Mouse (Mus musculus): ENCODE measurements around the gene 2410141K09Rik.
"Not testable (repeated sequence)": the region's sequence is repeated elsewhere in the genome, so short reads cannot be mapped to it uniquely, and the experiment has no call there.

DNA sequence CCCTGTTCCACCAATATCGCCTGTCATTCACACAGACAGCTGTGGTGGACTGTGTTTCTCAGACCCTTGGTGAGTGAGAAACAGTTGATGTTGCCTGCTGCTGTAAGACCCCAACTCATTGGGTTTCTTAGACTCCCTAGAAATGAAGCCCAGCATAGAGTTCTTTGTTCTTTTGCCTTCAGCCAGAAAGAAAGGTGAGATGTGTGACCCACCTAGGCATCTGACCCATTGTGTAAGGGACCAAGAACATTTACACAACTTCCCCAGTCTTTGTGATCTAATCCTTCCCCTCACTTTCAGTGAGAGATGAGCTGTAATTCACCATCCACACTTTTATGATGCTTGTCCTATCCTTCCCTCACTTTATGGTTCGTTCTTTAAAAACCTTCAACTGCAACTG is 26.0 kb downstream of the 2410141K09Rik start:
- not testable (repeated sequence) for TF ChIP-seq POLR2A (IDR thresholded peaks at IDR 0.05; ENCODE audit: insufficient read length, low read depth); MAX (IDR thresholded peaks at IDR 0.05; ENCODE audit: low read depth); REST (IDR thresholded peaks at IDR 0.05; ENCODE audit: insufficient read depth, insufficient read length); MYOD1 (IDR thresholded peaks at IDR 0.05; ENCODE audit: control insufficient read depth in 1 of 3, insufficient read length in 2 of 3, low read depth in 2 of 3); USF1 (IDR thresholded peaks at IDR 0.05; ENCODE audit: low read depth); POLR2AphosphoS2 (IDR thresholded peaks at IDR 0.05; ENCODE audit: insufficient read length, low read depth)
